In the genomic region with DNA sequence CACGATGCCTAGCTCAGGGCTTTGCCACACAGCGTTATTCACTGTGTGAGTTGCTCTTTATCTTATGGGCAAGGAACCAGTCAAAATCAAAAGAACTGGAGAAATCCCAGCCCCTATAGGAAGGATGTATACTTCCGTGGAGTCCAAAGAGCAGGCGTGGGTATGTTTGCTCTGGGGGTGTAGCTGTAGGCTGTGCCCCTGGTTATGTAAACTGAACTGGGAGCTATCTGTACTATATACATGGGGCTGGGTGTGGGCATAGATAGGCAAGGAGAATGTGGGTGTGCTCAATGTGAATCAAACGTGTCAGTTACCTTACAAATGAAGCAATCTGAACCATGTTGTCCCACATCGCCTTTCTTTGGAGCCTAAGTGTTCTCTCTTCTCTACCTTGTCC, we compare ENCODE assay signal across 17 mouse cellular contexts.
DNase-seq lines count a peak whose midpoint lies in the region; ATAC-seq and TF ChIP-seq lines count a peak whose summit lies in the region.
"Had no signal": no experiment of that assay in that cellular context is flagged by ENCODE, and none has a peak within 500 bp of the region (broad histone marks: within the 10 kb centered on the region; RNA-seq: fewer than 3 reads in every experiment).

No protein-coding gene starts in this region.

- H3K4me1 ChIP-seq in liver, embryonic 15.5 days (replicated peaks) = peaks cover 99% of the 10 kb centered on the region
- H3K4me1 ChIP-seq in stomach, embryonic 16.5 days (ENCODE audit: control insufficient read depth, insufficient read depth, low read length) = peaks cover 36% of the 10 kb centered on the region

- peak overlapping the region; percentile 81 for H3K27ac ChIP-seq in liver, embryonic 15.5 days (replicated peaks)
- H3K27ac ChIP-seq in stomach, embryonic 16.5 days (ENCODE audit: low read length) = peak overlapping the region; percentile 75
- no peak overlapping the region for H3K27ac ChIP-seq in layer of hippocampus, adult 2 months
- H3K27ac ChIP-seq: forebrain, embryonic 15.5 days; gastrocnemius, adult 2 months; heart, embryonic 15.5 days; midbrain, embryonic 15.5 days had no signal

- WGBS in liver, embryonic 15.5 days (ENCODE audit: insufficient replicate concordance) = 16% methylated on average over 6 of the region's 6 CpGs
- 50% methylated on average over 6 of the region's 6 CpGs for WGBS in stomach, embryonic 16.5 days

- no peaks in the 10 kb centered on the region for H3K27me3 ChIP-seq in liver, embryonic 15.5 days
- H3K27me3 ChIP-seq in stomach, embryonic 16.5 days (ENCODE audit: control insufficient read depth, insufficient read depth, low read length) = no peaks in the 10 kb centered on the region
- H3K27me3 ChIP-seq: forebrain, embryonic 15.5 days; heart, embryonic 15.5 days; midbrain, embryonic 15.5 days had no signal

- H3K4me2 ChIP-seq in liver, embryonic 15.5 days = peak overlapping the region; percentile 57
- H3K4me2 ChIP-seq in stomach, embryonic 16.5 days (ENCODE audit: low read depth, low read length) = peak overlapping the region; percentile 8; the same call in 1 of the 2 replicates
- H3K4me2 ChIP-seq: forebrain, embryonic 15.5 days; heart, embryonic 15.5 days; midbrain, embryonic 15.5 days had no signal

- H3K4me3 ChIP-seq in liver, embryonic 15.5 days (replicated peaks) = peak overlapping the region; percentile 7; the same call in 1 of the 2 replicates
- no peak overlapping the region for H3K4me3 ChIP-seq in stomach, embryonic 16.5 days (replicated peaks; ENCODE audit: low read length)
- no peak overlapping the region for H3K4me3 ChIP-seq in layer of hippocampus, adult 2 months
- H3K4me3 ChIP-seq: forebrain, embryonic 15.5 days; gastrocnemius, adult 2 months; heart, embryonic 15.5 days; midbrain, embryonic 15.5 days had no signal

- DNase-seq in frontal cortex, postnatal 10 days (ENCODE audit: low spot score in 2 of 2) = no peak
- DNase-seq in ovary, adult 18-20 months (ENCODE audit: low spot score) = peak; percentile 16
- DNase-seq in ovary, postnatal 10 days (ENCODE audit: low spot score) = no peak
- DNase-seq in layer of hippocampus, adult 2 months (ENCODE audit: low spot score in 2 of 2) = no peak
- DNase-seq in cerebellum, postnatal 36 days = no peak
- DNase-seq: cerebellum, postnatal 10 days; gastrocnemius, adult 2 months; left cerebral cortex, postnatal 4 days; lung, postnatal 36 days; right cerebral cortex, postnatal 14 days; thymus, adult 18-20 months had no signal

- no peak for TF ChIP-seq CTCF in layer of hippocampus, adult 2 months (conservative IDR thresholded peaks at IDR 0.05)

- H3K9ac ChIP-seq in liver, embryonic 15.5 days = peak overlapping the region; percentile 26; the same call in 1 of the 2 replicates
- no peak overlapping the region for H3K9ac ChIP-seq in stomach, embryonic 16.5 days (ENCODE audit: low read length)
- H3K9ac ChIP-seq: forebrain, embryonic 15.5 days; heart, embryonic 15.5 days; midbrain, embryonic 15.5 days had no signal

- H3K36me3 ChIP-seq in liver, embryonic 15.5 days (replicated peaks) = no peaks in the 10 kb centered on the region
- no peaks in the 10 kb centered on the region for H3K36me3 ChIP-seq in stomach, embryonic 16.5 days (ENCODE audit: control insufficient read depth, insufficient read depth, low read length)
- H3K36me3 ChIP-seq: forebrain, embryonic 15.5 days; heart, embryonic 15.5 days; midbrain, embryonic 15.5 days had no signal

- no peaks in the 10 kb centered on the region for H3K9me3 ChIP-seq in liver, embryonic 15.5 days (replicated peaks)
- H3K9me3 ChIP-seq in stomach, embryonic 16.5 days (replicated peaks; ENCODE audit: control insufficient read depth, low read length) = no peaks in the 10 kb centered on the region
- H3K9me3 ChIP-seq: forebrain, embryonic 15.5 days; heart, embryonic 15.5 days; midbrain, embryonic 15.5 days had no signal

- peak; percentile 17; the same call in 1 of the 2 replicates for ATAC-seq in frontal cortex, adult (ENCODE audit: low TSS enrichment)
- ATAC-seq in liver, embryonic 15.5 days (ENCODE audit: insufficient read depth) = peak; percentile 50
- peak; percentile 84 for ATAC-seq in stomach, embryonic 16.5 days (ENCODE audit: insufficient read depth, low FRiP score)
- ATAC-seq: forebrain, embryonic 15.5 days; midbrain, embryonic 15.5 days had no signal

Comparison
In these comparisons a context has a peak if more than half of its experiments do, and no peak if none do; other contexts are left out.
1. ATAC-seq: peak in every context shown above with its lines; median percentile 84 in stomach, embryonic 16.5 days; 50 in liver, embryonic 15.5 days; 17 in frontal cortex, adult.